Mouse (Mus musculus): ENCODE measurements around the gene Ifitm3.
"Not testable (repeated sequence)": the region's sequence is repeated elsewhere in the genome, so short reads cannot be mapped to it uniquely, and the experiment has no call there.

Gene Ifitm3

GRCm38 (mm10) chr7:140998853-140999700 lies 11.5 kb downstream of the Ifitm3 start:
- no peak for DNase-seq

GRCm38 (mm10) chr7:140997817-140998216 lies 12.8 kb downstream of the Ifitm3 start:
- no peak for DNase-seq

GRCm38 (mm10) chr7:140991117-140991689 lies 19.4 kb downstream of the Ifitm3 start:
- DNase-seq, result no peak

- no peak for DNase-seq
Observed at GRCm38 (mm10) chr7:140990622-140991021, 19.9 kb downstream of the Ifitm3 start.

- DNase-seq, result no peak
Observed at GRCm38 (mm10) chr7:140990185-140990584, 20.4 kb downstream of the Ifitm3 start.

GRCm38 (mm10) chr7:140989022-140989421 lies 21.5 kb downstream of the Ifitm3 start:
- no peak for DNase-seq

GRCm38 (mm10) chr7:140987182-140988138 lies 23.1 kb downstream of the Ifitm3 start:
- DNase-seq, result no peak

- no peak for DNase-seq
Observed at GRCm38 (mm10) chr7:140982971-140983370, 27.6 kb downstream of the Ifitm3 start.

GRCm38 (mm10) chr7:140981704-140982103 lies 28.9 kb downstream of the Ifitm3 start:
- no peak for DNase-seq

- DNase-seq, result not testable (repeated sequence)
Observed at GRCm38 (mm10) chr7:140976720-140977119, 33.9 kb downstream of the Ifitm3 start.

GRCm38 (mm10) chr7:140975465-140975864 lies 35.1 kb downstream of the Ifitm3 start:
- no peak for DNase-seq

- no peak for DNase-seq
Observed at GRCm38 (mm10) chr7:140974940-140975339, 35.6 kb downstream of the Ifitm3 start.

GRCm38 (mm10) chr7:140973396-140974165 lies 37.0 kb downstream of the Ifitm3 start:
- no peak for DNase-seq

GRCm38 (mm10) chr7:140971479-140972171 lies 38.9 kb downstream of the Ifitm3 start:
- no peak for DNase-seq

- DNase-seq, result no peak
Observed at GRCm38 (mm10) chr7:140970931-140971330, 39.6 kb downstream of the Ifitm3 start.

GRCm38 (mm10) chr7:140968710-140969109 lies 41.9 kb downstream of the Ifitm3 start:
- DNase-seq, result not testable (repeated sequence)

- no peak for DNase-seq
Observed at GRCm38 (mm10) chr7:140967862-140968591, 42.5 kb downstream of the Ifitm3 start.

- DNase-seq, result no peak
Observed at GRCm38 (mm10) chr7:140966921-140967320, 43.6 kb downstream of the Ifitm3 start, which contains the start of gene Ifitm1. TSS of gene Ifitm1 (plus strand) at chr7:140967221.

GRCm38 (mm10) chr7:140962733-140963132 lies 47.8 kb downstream of the Ifitm3 start:
- no peak for DNase-seq

- no peak for DNase-seq
Observed at GRCm38 (mm10) chr7:140961416-140961815, 49.2 kb downstream of the Ifitm3 start.

- no peak for DNase-seq
Observed at GRCm38 (mm10) chr7:140960026-140960425, 50.5 kb downstream of the Ifitm3 start.
